Mouse (Mus musculus): ENCODE data around the gene Tex2. TPM values are rescaled to one million over a fixed set of nuclear protein-coding genes. Genes with fewer than 3 reads are reported as not detected.

Tex2 gene
- polyA plus RNA-seq, 1 experiment from 2014 or later = 14.4 TPM

DNA sequence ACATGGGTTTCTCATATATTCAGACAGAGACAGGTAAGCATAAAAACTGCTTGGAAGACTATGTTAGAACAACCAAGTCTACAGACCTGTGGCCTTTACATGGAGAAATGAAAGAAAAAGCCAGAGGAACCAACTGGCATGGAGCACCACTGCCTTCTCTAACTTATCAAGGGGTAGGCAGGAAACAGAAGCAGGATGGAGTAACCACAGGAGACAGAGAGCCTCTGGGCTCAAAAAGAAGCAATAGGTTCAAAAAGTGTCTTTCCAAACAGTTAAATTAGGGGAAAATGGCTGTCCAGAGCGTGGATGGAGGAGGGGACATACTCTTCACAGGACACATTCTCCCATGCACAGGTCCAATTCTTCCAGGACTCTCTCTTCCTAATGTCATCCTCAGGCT is 141.6 kb downstream of the Tex2 start:
- 86% methylated on average over 1 of the region's 1 CpGs for WGBS
- H3K27ac ChIP-seq (replicated peaks in 1 of 2; ENCODE audit: control insufficient read depth in 1 of 2, insufficient read depth in 1 of 2, low read depth in 2 of 2, low read length in 2 of 2) = no peak overlapping the region
- no peaks in the 10 kb centered on the region for H3K36me3 ChIP-seq (ENCODE audit: control insufficient read depth, insufficient read depth, low read length)
- H3K27me3 ChIP-seq (ENCODE audit: control insufficient read depth, insufficient read depth, low read length) = no peaks in the 10 kb centered on the region
- no peak overlapping the region for H3K4me2 ChIP-seq (ENCODE audit: low read length)
- H3K4me3 ChIP-seq (ENCODE audit: control insufficient read depth in 1 of 2, insufficient read depth in 1 of 2, low read depth in 1 of 2, low read length in 2 of 2) = no peak overlapping the region
- no peak overlapping the region for H3K9ac ChIP-seq (ENCODE audit: low read length)
- H3K4me1 ChIP-seq (ENCODE audit: control insufficient read depth in 2 of 2, insufficient read depth in 2 of 2, low read length in 2 of 2) = no peaks in the 10 kb centered on the region; a peak in 1 of 4 replicates
- H3K9me3 ChIP-seq (ENCODE audit: control insufficient read depth, low read length) = no peaks in the 10 kb centered on the region
- ATAC-seq (ENCODE audit: insufficient number of reproducible peaks, insufficient read depth, low FRiP score, low read depth) = no peak

DNA sequence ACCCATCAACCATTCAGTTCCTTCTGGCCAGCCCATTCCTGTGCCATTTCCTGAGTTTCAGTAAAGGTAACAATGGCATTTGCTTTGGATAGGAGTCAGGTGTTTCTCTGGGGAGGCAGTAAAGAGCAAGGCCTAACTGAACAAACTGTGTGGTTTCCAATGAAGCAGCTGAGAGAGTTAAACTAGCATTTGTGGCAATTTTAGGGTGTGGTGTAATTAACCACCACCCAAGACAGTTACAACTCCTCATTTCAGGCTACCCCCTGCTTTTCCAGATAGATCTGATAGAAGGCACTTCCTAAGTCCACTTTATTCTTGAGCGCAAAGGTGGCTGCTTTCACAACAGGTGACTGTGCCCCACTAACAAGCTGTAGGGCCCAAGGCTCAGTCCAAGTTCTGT is 144.7 kb downstream of the Tex2 start:
- H3K27me3 ChIP-seq (ENCODE audit: control insufficient read depth, insufficient read depth, low read length) = no peaks in the 10 kb centered on the region
- WGBS = 93% methylated on average over 1 of the region's 1 CpGs
- H3K27ac ChIP-seq (replicated peaks in 1 of 2; ENCODE audit: control insufficient read depth in 1 of 2, insufficient read depth in 1 of 2, low read depth in 2 of 2, low read length in 2 of 2) = no peak overlapping the region
- no peak overlapping the region for H3K4me2 ChIP-seq (ENCODE audit: low read length)
- H3K4me3 ChIP-seq (ENCODE audit: control insufficient read depth in 1 of 2, insufficient read depth in 1 of 2, low read depth in 1 of 2, low read length in 2 of 2) = no peak overlapping the region
- H3K9ac ChIP-seq (ENCODE audit: low read length) = no peak overlapping the region
- no peaks in the 10 kb centered on the region for H3K9me3 ChIP-seq (ENCODE audit: control insufficient read depth, low read length)
- H3K36me3 ChIP-seq (ENCODE audit: control insufficient read depth, insufficient read depth, low read length) = no peaks in the 10 kb centered on the region
- no peak for ATAC-seq (ENCODE audit: insufficient number of reproducible peaks, insufficient read depth, low FRiP score, low read depth)
- no peaks in the 10 kb centered on the region for H3K4me1 ChIP-seq (ENCODE audit: control insufficient read depth in 2 of 2, insufficient read depth in 2 of 2, low read length in 2 of 2)

DNA sequence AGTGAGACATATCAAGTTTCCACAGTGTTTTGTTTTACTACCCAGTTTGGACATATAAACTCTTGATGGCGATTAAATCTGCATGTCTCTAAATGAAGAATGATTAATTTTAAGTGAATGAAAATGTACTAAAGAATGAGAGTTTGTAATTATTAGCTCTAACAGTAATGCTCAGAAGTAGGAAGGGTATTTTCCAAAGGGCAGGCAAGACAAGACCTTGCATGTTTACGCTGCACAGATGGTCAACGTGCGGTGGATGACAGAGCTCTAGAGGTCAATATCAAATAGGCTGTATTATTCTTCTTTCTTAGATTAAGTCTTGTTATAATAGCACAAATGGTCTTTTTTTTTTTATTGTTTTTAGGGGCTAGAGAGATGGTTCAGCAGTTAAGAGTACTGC is 147.3 kb downstream of the Tex2 start:
- H3K4me2 ChIP-seq (ENCODE audit: low read length) = no peak overlapping the region
- 88% methylated on average over 4 of the region's 4 CpGs for WGBS
- ATAC-seq (ENCODE audit: insufficient number of reproducible peaks, insufficient read depth, low FRiP score, low read depth) = no peak
- H3K9ac ChIP-seq (ENCODE audit: low read length) = no peak overlapping the region
- H3K27ac ChIP-seq (replicated peaks in 1 of 2; ENCODE audit: control insufficient read depth in 1 of 2, insufficient read depth in 1 of 2, low read depth in 2 of 2, low read length in 2 of 2) = no peak overlapping the region
- no peaks in the 10 kb centered on the region for H3K27me3 ChIP-seq (ENCODE audit: control insufficient read depth, insufficient read depth, low read length)
- peaks cover 5 to 9% of the 10 kb centered on the region in 2 experiments for H3K4me1 ChIP-seq (ENCODE audit: control insufficient read depth in 2 of 2, insufficient read depth in 2 of 2, low read length in 2 of 2)
- no peak overlapping the region for H3K4me3 ChIP-seq (ENCODE audit: control insufficient read depth in 1 of 2, insufficient read depth in 1 of 2, low read depth in 1 of 2, low read length in 2 of 2)
- H3K36me3 ChIP-seq (ENCODE audit: control insufficient read depth, insufficient read depth, low read length) = no peaks in the 10 kb centered on the region
- no peaks in the 10 kb centered on the region for H3K9me3 ChIP-seq (ENCODE audit: control insufficient read depth, low read length)

DNA sequence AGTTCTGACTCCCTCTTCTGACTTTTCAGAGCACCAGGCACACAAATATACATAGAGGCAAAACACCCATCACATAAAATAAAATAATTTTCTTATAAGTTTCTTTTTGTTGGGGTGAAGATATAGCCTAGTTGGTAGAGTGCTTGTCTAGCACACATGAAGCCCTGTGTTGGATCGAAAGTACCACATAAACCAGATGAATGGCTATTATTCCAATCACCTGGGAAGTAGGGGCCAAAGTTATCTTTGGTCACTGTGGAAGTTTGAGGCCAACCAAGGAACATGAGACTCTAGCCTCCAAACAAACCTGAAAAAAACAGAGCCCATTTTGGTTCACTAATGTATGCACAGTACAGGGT is 147.7 kb downstream of the Tex2 start:
- H3K9ac ChIP-seq (ENCODE audit: low read length) = no peak overlapping the region
- no peaks in the 10 kb centered on the region for H3K36me3 ChIP-seq (ENCODE audit: control insufficient read depth, insufficient read depth, low read length)
- H3K4me1 ChIP-seq (ENCODE audit: control insufficient read depth in 2 of 2, insufficient read depth in 2 of 2, low read length in 2 of 2) = peaks cover 5 to 9% of the 10 kb centered on the region in 2 experiments
- no peak for ATAC-seq (ENCODE audit: insufficient number of reproducible peaks, insufficient read depth, low FRiP score, low read depth)
- WGBS = 95% methylated on average over 1 of the region's 1 CpGs
- no peak overlapping the region for H3K4me2 ChIP-seq (ENCODE audit: low read length)
- no peaks in the 10 kb centered on the region for H3K9me3 ChIP-seq (ENCODE audit: control insufficient read depth, low read length)
- no peak overlapping the region for H3K27ac ChIP-seq (replicated peaks in 1 of 2; ENCODE audit: control insufficient read depth in 1 of 2, insufficient read depth in 1 of 2, low read depth in 2 of 2, low read length in 2 of 2)
- no peaks in the 10 kb centered on the region for H3K27me3 ChIP-seq (ENCODE audit: control insufficient read depth, insufficient read depth, low read length)
- no peak overlapping the region for H3K4me3 ChIP-seq (ENCODE audit: control insufficient read depth in 1 of 2, insufficient read depth in 1 of 2, low read depth in 1 of 2, low read length in 2 of 2)

DNA sequence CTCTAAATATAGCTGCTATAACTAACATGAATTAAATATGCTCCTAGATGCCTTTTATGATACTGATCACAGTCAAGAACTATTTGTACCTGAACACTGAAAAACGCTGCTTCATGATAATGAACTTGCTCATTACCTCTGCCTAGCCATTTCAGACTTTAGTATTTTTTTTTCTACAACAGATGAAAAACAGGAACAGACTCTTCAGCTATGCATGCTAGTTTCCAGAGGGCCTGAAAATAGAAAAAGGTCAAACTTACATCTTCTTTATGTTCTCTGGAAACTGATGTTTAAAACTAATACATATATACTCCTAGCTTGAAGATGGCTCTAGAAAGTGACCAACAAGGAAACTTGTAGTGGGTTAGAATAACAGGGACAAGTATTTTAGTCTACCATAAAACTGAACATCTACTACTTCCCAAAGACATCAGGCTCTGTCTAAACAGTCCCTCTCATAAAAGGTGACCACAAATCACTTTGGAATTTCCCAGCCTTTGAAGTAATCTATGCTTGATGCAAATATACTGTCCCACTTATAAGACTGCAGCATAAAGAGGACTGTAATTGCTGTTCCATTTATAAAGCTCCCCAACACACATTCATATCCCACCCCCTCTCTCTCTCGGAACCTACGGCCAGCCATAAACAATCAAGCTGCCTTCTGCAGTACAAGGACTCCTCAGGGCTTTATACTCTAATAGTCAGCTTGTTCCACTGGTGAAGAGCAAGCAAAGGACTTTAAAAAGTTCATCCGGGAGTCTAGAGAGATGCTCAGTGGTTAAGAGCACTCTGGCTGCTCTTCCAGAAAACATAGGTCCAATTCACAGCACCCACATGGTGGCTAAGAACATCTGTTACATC is 148.3 kb downstream of the Tex2 start:
- Histone ChIP-seq H3K4me1 (ENCODE audit: control insufficient read depth in 2 of 2, insufficient read depth in 2 of 2, low read length in 2 of 2) (peaks cover 5 to 9% of the 10 kb centered on the region in 2 experiments), H3K4me3 (ENCODE audit: control insufficient read depth in 1 of 2, insufficient read depth in 1 of 2, low read depth in 1 of 2, low read length in 2 of 2) (no peak overlapping the region), H3K4me2 (ENCODE audit: low read length) (no peak overlapping the region), H3K9me3 (ENCODE audit: control insufficient read depth, low read length) (no peaks in the 10 kb centered on the region), H3K27me3 (ENCODE audit: control insufficient read depth, insufficient read depth, low read length) (no peaks in the 10 kb centered on the region), H3K27ac (replicated peaks in 1 of 2; ENCODE audit: control insufficient read depth in 1 of 2, insufficient read depth in 1 of 2, low read depth in 2 of 2, low read length in 2 of 2) (no peak overlapping the region), H3K36me3 (ENCODE audit: control insufficient read depth, insufficient read depth, low read length) (no peaks in the 10 kb centered on the region), H3K9ac (ENCODE audit: low read length) (no peak overlapping the region)
- WGBS = 83% methylated on average over 4 of the region's 4 CpGs
- no peak for ATAC-seq (ENCODE audit: insufficient number of reproducible peaks, insufficient read depth, low FRiP score, low read depth)

DNA sequence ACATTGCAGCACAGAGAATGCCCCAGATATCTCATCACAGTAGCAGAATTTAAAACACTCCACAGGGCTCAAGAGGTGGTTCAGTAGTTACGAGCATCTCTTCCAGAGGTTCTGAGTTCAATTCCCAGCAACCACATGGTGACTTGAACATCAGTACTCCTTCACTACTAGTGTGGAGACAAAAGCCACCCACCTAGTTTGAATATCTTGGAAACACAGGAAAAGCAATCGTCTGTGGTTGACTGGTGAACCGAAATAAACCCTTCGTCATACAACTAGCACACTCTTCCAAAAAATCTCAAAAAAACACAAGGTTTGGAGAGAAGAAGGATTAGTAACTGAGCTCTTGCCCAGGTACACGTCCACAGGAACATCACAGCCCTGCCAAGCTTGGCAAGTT is 149.4 kb downstream of the Tex2 start:
- no peak for ATAC-seq (ENCODE audit: insufficient number of reproducible peaks, insufficient read depth, low FRiP score, low read depth)
- 76% methylated on average over 5 of the region's 5 CpGs for WGBS
- H3K9me3 ChIP-seq (ENCODE audit: control insufficient read depth, low read length) = no peaks in the 10 kb centered on the region
- H3K27me3 ChIP-seq (ENCODE audit: control insufficient read depth, insufficient read depth, low read length) = no peaks in the 10 kb centered on the region
- no peak overlapping the region for H3K4me2 ChIP-seq (ENCODE audit: low read length)
- no peak overlapping the region for H3K27ac ChIP-seq (replicated peaks in 1 of 2; ENCODE audit: control insufficient read depth in 1 of 2, insufficient read depth in 1 of 2, low read depth in 2 of 2, low read length in 2 of 2)
- no peaks in the 10 kb centered on the region for H3K36me3 ChIP-seq (ENCODE audit: control insufficient read depth, insufficient read depth, low read length)
- peaks cover 6 to 12% of the 10 kb centered on the region in 2 experiments for H3K4me1 ChIP-seq (ENCODE audit: control insufficient read depth in 2 of 2, insufficient read depth in 2 of 2, low read length in 2 of 2)
- H3K4me3 ChIP-seq (ENCODE audit: control insufficient read depth in 1 of 2, insufficient read depth in 1 of 2, low read depth in 1 of 2, low read length in 2 of 2) = no peak overlapping the region
- no peak overlapping the region for H3K9ac ChIP-seq (ENCODE audit: low read length)

DNA sequence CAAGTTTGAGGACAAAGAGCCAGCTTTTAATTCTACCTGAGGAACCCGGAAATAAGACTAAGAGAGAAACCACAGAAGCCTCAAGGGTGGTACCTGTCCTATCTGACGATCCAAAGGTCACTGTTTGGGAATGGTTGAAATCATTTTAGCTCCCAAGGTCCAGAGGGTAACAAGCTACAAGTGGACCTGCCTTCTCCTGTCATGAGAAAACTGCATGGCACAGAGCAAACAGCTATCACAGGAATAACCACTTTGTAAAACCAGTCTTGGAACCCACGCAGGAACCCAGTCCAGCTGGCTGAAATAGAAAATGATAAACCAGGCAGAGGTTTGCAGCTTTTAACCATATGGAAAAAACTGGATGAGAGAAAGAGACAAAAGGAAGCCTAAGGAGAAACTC is 150.9 kb downstream of the Tex2 start:
- Histone ChIP-seq H3K27me3 (ENCODE audit: control insufficient read depth, insufficient read depth, low read length) (no peaks in the 10 kb centered on the region), H3K9me3 (ENCODE audit: control insufficient read depth, low read length) (no peaks in the 10 kb centered on the region), H3K4me2 (ENCODE audit: low read length) (no peak overlapping the region), H3K4me1 (ENCODE audit: control insufficient read depth in 2 of 2, insufficient read depth in 2 of 2, low read length in 2 of 2) (peaks cover 8 to 12% of the 10 kb centered on the region in 2 experiments), H3K27ac (replicated peaks in 1 of 2; ENCODE audit: control insufficient read depth in 1 of 2, insufficient read depth in 1 of 2, low read depth in 2 of 2, low read length in 2 of 2) (no peak overlapping the region; a peak in 1 of 4 replicates), H3K36me3 (ENCODE audit: control insufficient read depth, insufficient read depth, low read length) (no peaks in the 10 kb centered on the region), H3K9ac (ENCODE audit: low read length) (no peak overlapping the region), H3K4me3 (ENCODE audit: control insufficient read depth in 1 of 2, insufficient read depth in 1 of 2, low read depth in 1 of 2, low read length in 2 of 2) (no peak overlapping the region)
- WGBS = 49% methylated on average over 3 of the region's 3 CpGs
- ATAC-seq (ENCODE audit: insufficient number of reproducible peaks, insufficient read depth, low FRiP score, low read depth) = no peak
